Mouse (Mus musculus) lung, embryonic 14.5 days (tissue): ENCODE results near the gene Zg16. TPM values are rescaled to one million over a fixed set of nuclear protein-coding genes. Genes with fewer than 3 reads are reported as not detected.
"Not testable (repeated sequence)": the region's sequence is repeated elsewhere in the genome, so short reads cannot be mapped to it uniquely, and the experiment has no call there.

Experiments used
- ATAC-seq: fragments of 200-750 bp; cut with Nextera tagmentation; 2 replicates; pipeline ENCODE4 v1.8.0; 2017; ENCODE audit warnings: mild to moderate bottlenecking, moderate TSS enrichment, moderate library complexity; ENCODE audit not compliant: insufficient read depth
- DNase-seq: peaks from one replicate; pipeline ENCODE4 v3.0.0-alpha.2; 2015
- H3K27ac ChIP-seq: fragments of 300-500 bp; sonication (generic); 2 replicates; pipeline ENCODE4 v1.5.1; 2014; ENCODE audit warnings: low read depth, mild to moderate bottlenecking, moderate library complexity
- H3K27me3 ChIP-seq: fragments of 300-500 bp; sonication (generic); 2 replicates; pipeline ENCODE4 v1.6.1; 2014; ENCODE audit warnings: low read length, control low read depth; ENCODE audit not compliant: insufficient read depth
- H3K36me3 ChIP-seq: fragments of 300-500 bp; sonication (generic); 2 replicates; pipeline ENCODE4 v1.6.1; 2014; ENCODE audit warnings: control low read depth; ENCODE audit not compliant: insufficient read depth
- H3K4me1 ChIP-seq: fragments of 300-500 bp; sonication (generic); 2 replicates; pipeline ENCODE4 v1.6.1; 2014; ENCODE audit warnings: antibody characterized with exemption, control low read depth; ENCODE audit not compliant: insufficient read depth
- H3K4me2 ChIP-seq: fragments of 300-500 bp; sonication (generic); 2 replicates; pipeline ENCODE4 v1.6.1; 2014; ENCODE audit warnings: mild to moderate bottlenecking
- H3K4me3 ChIP-seq: fragments of 300-500 bp; sonication (generic); 2 replicates; pipeline ENCODE4 v1.5.1; 2014; ENCODE audit warnings: low read depth, low read length
- H3K9ac ChIP-seq: fragments of 300-500 bp; sonication (generic); 2 replicates; pipeline ENCODE4 v1.6.1; 2014
- H3K9me3 ChIP-seq: fragments of 300-500 bp; sonication (generic); 2 replicates; pipeline ENCODE4 v1.6.1; 2016; ENCODE audit warnings: low read depth, low read length, control low read depth
- CTCF ChIP-seq: IDR thresholded peaks from 2 replicates; pipeline ENCODE4 v1.5.1; 2016; ENCODE audit warnings: antibody characterized with exemption, low read depth
- WGBS: fragments of 180-500 bp; shearing (Covaris S2); extraction: QIAGEN DNeasy Blood & Tissue Kit; methylation state at CpG from one replicate; pipeline ENCODE4 v1.1.7; 2014; 5-methylcytosine and 5-hydroxymethylcytosine counted together
- polyA plus RNA-seq: library from polyadenylated mRNA; unstranded; fragments of >200 nt; fragmentation: Nextera tagmentation; extraction: Ambion mirVana; gene quantifications from 2 replicates; pipeline ENCODE4 v1.2.1, GENCODE M21; 2014

The Zg16 gene
- not detected in 2 replicates for polyA plus RNA-seq

- not testable (repeated sequence) for H3K27ac ChIP-seq, DNase-seq, H3K36me3 ChIP-seq, H3K9ac ChIP-seq, H3K4me2 ChIP-seq, H3K27me3 ChIP-seq, H3K9me3 ChIP-seq, H3K4me3 ChIP-seq, ATAC-seq, H3K4me1 ChIP-seq
- WGBS, result 70% methylated on average over 6 of the region's 6 CpGs
Observed at GRCm38 (mm10) chr7:127087278-127088010, at the start of gene Zg16. TSS of gene Zg16 (minus strand) at chr7:127087328.

DNA sequence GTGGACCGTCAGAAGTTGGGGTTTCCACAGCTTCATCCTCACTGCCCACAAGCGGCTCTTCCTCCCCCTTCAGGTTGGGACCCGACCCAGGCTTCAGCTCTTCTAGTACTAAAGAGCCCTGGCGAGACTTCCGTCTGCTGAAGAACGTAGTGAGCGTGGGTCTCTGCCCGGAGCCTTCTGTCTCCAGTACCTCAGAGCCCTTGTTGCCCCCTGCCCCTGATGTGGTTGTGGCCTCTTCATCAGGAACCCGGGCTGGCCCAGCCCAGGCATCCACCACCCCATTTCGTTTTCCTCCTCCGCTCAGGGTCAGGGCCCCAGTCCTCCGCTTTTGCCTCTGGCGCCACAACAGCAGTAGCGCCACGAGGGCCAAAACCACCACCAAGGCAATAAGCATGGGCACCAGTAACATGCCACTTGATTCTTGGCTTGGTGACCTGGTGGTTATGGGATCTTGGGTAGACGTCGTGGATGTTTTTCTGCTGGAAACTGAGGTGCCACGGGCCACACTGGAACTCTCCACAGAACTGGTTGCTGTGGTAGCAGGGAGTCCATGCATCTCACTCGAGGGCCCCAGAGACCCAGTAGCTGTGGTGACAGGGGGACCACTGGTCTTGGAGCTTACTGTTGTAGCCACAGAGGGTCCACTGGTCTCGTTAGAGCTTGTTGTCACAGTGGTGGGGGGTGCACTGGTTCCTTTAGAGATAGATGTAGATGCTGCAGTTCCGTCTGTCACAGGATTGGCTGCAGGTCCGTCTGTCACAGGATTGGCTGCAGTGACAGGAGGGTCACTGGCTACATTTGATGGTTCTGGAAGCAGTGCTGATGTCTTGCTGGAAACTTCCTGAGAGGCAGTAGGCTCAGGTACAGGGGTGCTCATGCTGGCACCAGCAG is 49.3 kb upstream of the Zg16 start:
- H3K36me3 ChIP-seq, result no peaks in the 10 kb centered on the region

GRCm38 (mm10) chr7:127134821-127135447 is 47.8 kb upstream of the Zg16 start:
- no peak overlapping the region for H3K4me3 ChIP-seq
- no peaks in the 10 kb centered on the region for H3K36me3 ChIP-seq
- 71% methylated on average over 11 of the region's 11 CpGs for WGBS
- no peak overlapping the region for H3K9ac ChIP-seq
- no peak overlapping the region for H3K27ac ChIP-seq
- H3K4me1 ChIP-seq, result no peaks in the 10 kb centered on the region
- TF ChIP-seq CTCF, result no peak
- H3K9me3 ChIP-seq, result no peaks in the 10 kb centered on the region
- no peak overlapping the region for H3K4me2 ChIP-seq
- no peaks in the 10 kb centered on the region for H3K27me3 ChIP-seq
- DNase-seq (no peak), ATAC-seq (no peak)

More for the DNA sequence above, 49.3 kb upstream of the Zg16 start:
- no peak for TF ChIP-seq CTCF
- Histone ChIP-seq H3K27me3 (no peaks in the 10 kb centered on the region), H3K4me3 (no peak overlapping the region), H3K9ac (no peak overlapping the region), H3K27ac (no peak overlapping the region), H3K9me3 (no peaks in the 10 kb centered on the region), H3K4me1 (no peaks in the 10 kb centered on the region), H3K4me2 (no peak overlapping the region)
- ATAC-seq, result no peak
- DNase-seq, result no peak
- 79% methylated on average over 22 of the region's 22 CpGs for WGBS

- H3K9ac ChIP-seq, result no peak overlapping the region
- no peaks in the 10 kb centered on the region for H3K36me3 ChIP-seq
- DNase-seq (no peak), ATAC-seq (no peak)
- no peak for TF ChIP-seq CTCF
- no peaks in the 10 kb centered on the region for H3K9me3 ChIP-seq
- H3K27ac ChIP-seq, result no peak overlapping the region
- no peaks in the 10 kb centered on the region for H3K4me1 ChIP-seq
- no peaks in the 10 kb centered on the region for H3K27me3 ChIP-seq
- H3K4me3 ChIP-seq, result no peak overlapping the region
- H3K4me2 ChIP-seq, result no peak overlapping the region
- 65% methylated on average over 5 of the region's 5 CpGs for WGBS
Observed at GRCm38 (mm10) chr7:127133125-127133524, 46.0 kb upstream of the Zg16 start.

DNA sequence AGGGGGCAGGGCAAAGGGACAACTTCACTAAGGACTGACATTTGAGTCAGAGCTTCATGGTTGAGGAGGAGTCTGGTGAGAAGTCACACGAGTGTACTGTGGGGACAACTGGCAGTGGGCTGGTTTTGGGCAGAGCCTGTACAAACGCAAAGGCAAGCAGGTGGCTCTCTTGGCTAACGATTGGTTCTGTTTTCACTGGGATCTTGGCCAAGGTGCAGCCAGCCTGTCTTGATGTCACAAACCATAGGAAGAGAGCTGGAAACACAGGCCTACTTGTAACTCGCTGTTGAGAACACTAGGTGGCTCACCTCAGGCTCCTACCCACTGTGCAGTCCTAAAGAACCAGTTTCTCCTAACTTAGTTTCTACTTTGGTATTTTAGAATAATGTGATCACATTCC is 42.5 kb upstream of the Zg16 start:
- H3K9me3 ChIP-seq, result no peaks in the 10 kb centered on the region
- H3K9ac ChIP-seq, result no peak overlapping the region
- DNase-seq (peak; percentile 73), ATAC-seq (peak; percentile 54)
- TF ChIP-seq CTCF, result peak; percentile 72
- 9% methylated on average over 4 of the region's 4 CpGs for WGBS
- H3K27ac ChIP-seq, result no peak overlapping the region
- H3K4me1 ChIP-seq, result no peaks in the 10 kb centered on the region
- no peak overlapping the region for H3K4me2 ChIP-seq
- no peaks in the 10 kb centered on the region for H3K36me3 ChIP-seq
- no peak overlapping the region for H3K4me3 ChIP-seq
- no peaks in the 10 kb centered on the region for H3K27me3 ChIP-seq

DNA sequence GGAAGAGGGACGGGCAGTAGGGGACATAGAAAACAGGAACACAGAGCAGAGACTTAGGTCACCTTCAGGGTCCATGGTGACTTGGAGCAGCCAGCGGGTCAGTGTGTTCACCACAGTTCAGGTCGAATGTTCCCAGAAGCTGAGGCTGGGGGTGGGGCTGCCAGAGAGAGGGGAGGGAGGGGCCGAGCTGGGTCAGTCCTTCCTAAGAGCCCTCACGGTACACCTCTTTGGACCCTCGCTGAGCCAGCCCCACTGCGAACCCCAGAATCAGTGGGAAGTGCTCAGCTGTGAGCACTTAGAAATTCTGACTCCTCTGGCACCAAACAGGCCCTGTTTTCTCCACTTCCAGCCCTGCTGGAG is 34.8 kb upstream of the Zg16 start, which contains the start of gene Qprt:
Gene Qprt (minus strand): TSS at position 316 of the 360 bp plus-strand sequence.
- Histone ChIP-seq H3K27ac (no peak within 1 kb of the TSS), H3K4me3 (no peak within 1 kb of the TSS), H3K4me1 (no peaks in the 10 kb centered on the region), H3K4me2 (peak within 1 kb of the TSS; percentile 15; the same call in 1 of the 2 replicates), H3K9me3 (peaks cover 3% of the 10 kb centered on the region; the same call in 1 of the 2 replicates), H3K27me3 (peaks cover 19% of the 10 kb centered on the region; the same call in 1 of the 2 replicates), H3K36me3 (no peaks in the 10 kb centered on the region), H3K9ac (no peak within 1 kb of the TSS)
- WGBS, result 7% methylated on average over 6 of the region's 7 CpGs
- TF ChIP-seq CTCF, result no peak
- ATAC-seq, result no peak
- no peak for DNase-seq
